Mouse (Mus musculus) forebrain, embryonic 11.5 days (tissue): ENCODE results near the gene Edem2. TPM values are rescaled to one million over a fixed set of nuclear protein-coding genes. Genes with fewer than 3 reads are reported as not detected.

Experiments
- ATAC-seq: fragments of 200-750 bp; cut with Nextera tagmentation; replicated peaks from 2 replicates; pipeline ENCODE4 v1.8.0; 2017; ENCODE audit warnings: moderate TSS enrichment; ENCODE audit not compliant: low FRiP score
- DNase-seq: peaks from one replicate; pipeline ENCODE4 v3.0.0-alpha.2; 2017; ENCODE audit warnings: low spot score
- H3K27ac ChIP-seq: fragments of 300-500 bp; sonication (generic); 2 replicates; pipeline ENCODE4 v1.5.1; 2014; ENCODE audit warnings: low read depth, low read length
- H3K27me3 ChIP-seq: fragments of 300-500 bp; sonication (generic); 2 replicates; pipeline ENCODE4 v1.6.1; 2014; ENCODE audit warnings: mild to moderate bottlenecking, low read length, mixed read lengths; ENCODE audit not compliant: control insufficient read depth, insufficient read depth
- H3K36me3 ChIP-seq: fragments of 300-500 bp; sonication (generic); 2 replicates; pipeline ENCODE4 v1.6.1; 2014; ENCODE audit warnings: mild to moderate bottlenecking, low read length, moderate library complexity, mixed read lengths; ENCODE audit not compliant: control insufficient read depth, insufficient read depth
- H3K4me1 ChIP-seq: fragments of 300-500 bp; sonication (generic); replicated peaks from 2 replicates; pipeline ENCODE4 v1.6.1; 2014; ENCODE audit warnings: low read length, mixed read lengths; ENCODE audit not compliant: control insufficient read depth, insufficient read depth
- H3K4me2 ChIP-seq: fragments of 300-500 bp; sonication (generic); 2 replicates; pipeline ENCODE4 v1.6.1; 2014; ENCODE audit warnings: low read depth, mild to moderate bottlenecking, low read length, moderate library complexity, mixed read lengths; ENCODE audit not compliant: severe bottlenecking
- H3K4me3 ChIP-seq: fragments of 300-500 bp; sonication (generic); 2 replicates; pipeline ENCODE4 v1.5.1; 2014; ENCODE audit warnings: low read depth, low read length
- H3K9ac ChIP-seq: fragments of 300-500 bp; sonication (generic); 2 replicates; pipeline ENCODE4 v1.6.1; 2014; ENCODE audit warnings: low read length
- H3K9me3 ChIP-seq: fragments of 300-500 bp; sonication (generic); 2 replicates; pipeline ENCODE4 v1.6.1; 2016; ENCODE audit warnings: low read length, mixed read lengths; ENCODE audit not compliant: control insufficient read depth
- WGBS: fragments of 180-500 bp; shearing (Covaris S2); extraction: QIAGEN DNeasy Blood & Tissue Kit; methylation state at CpG from one replicate; pipeline ENCODE4 v1.1.7; 2014; 5-methylcytosine and 5-hydroxymethylcytosine counted together
- polyA plus RNA-seq: library from polyadenylated mRNA; unstranded; fragments of >200 nt; fragmentation: Nextera tagmentation; extraction: Ambion mirVana; gene quantifications from 2 replicates; pipeline ENCODE4 v1.2.1, GENCODE M21; 2014

Edem2 gene
- polyA plus RNA-seq, 1 experiment from 2014 or later: 31.8 TPM

DNA sequence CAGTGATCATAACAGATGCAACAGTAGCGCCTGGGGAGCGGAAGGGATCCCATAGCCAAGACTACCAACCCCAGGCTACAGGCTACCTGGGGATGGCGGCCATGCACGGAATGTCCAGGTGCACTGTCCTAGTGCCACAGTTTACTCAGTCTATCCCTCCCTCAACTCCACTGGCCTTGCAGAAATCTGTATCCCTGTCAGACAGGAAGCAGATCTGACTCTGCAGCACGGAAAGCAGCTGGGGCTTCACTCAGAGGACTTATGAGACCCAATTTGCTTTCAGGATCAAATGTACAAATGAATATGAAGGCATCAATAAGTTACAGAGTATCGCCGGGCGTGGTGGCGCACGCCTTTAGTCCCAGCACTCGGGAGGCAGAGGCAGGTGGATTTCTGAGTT is 41.5 kb downstream of the Edem2 start:
- Histone ChIP-seq H3K9me3 (no peaks in the 10 kb centered on the region), H3K4me3 (no peak overlapping the region), H3K4me2 (no peak overlapping the region), H3K36me3 (no peaks in the 10 kb centered on the region), H3K4me1 (0 out of 2 replicates have a peak, but pooled peaks cover 3% of the 10 kb centered on the region), H3K27me3 (no peaks in the 10 kb centered on the region), H3K27ac (no peak overlapping the region), H3K9ac (no peak overlapping the region)
- WGBS: 94% methylated on average over 11 of the region's 11 CpGs
- ATAC-seq (no peak), DNase-seq (no peak)

- H3K4me3 ChIP-seq: no peak overlapping the region
- WGBS: 88% methylated on average over 5 of the region's 5 CpGs
These were observed 42.7 kb downstream of the Edem2 start for GRCm38 (mm10) chr2:155686572-155686971.

GRCm38 (mm10) chr2:155683821-155684220 is 45.5 kb downstream of the Edem2 start:
- no peak for DNase-seq
- 95% methylated on average over 5 of the region's 5 CpGs for WGBS
- H3K4me2 ChIP-seq: no peak overlapping the region

More at GRCm38 (mm10) chr2:155686572-155686971, 42.7 kb downstream of the Edem2 start:
- Histone ChIP-seq H3K36me3 (no peaks in the 10 kb centered on the region), H3K27me3 (no peaks in the 10 kb centered on the region), H3K4me2 (no peak overlapping the region), H3K4me1 (0 out of 2 replicates have a peak, but pooled peaks cover 3% of the 10 kb centered on the region), H3K9ac (no peak overlapping the region), H3K27ac (no peak overlapping the region), H3K9me3 (no peaks in the 10 kb centered on the region)
- ATAC-seq (no peak), DNase-seq (no peak)

GRCm38 (mm10) chr2:155683137-155683536 is 46.1 kb downstream of the Edem2 start:
- Histone ChIP-seq H3K27ac (no peak overlapping the region), H3K9ac (no peak overlapping the region), H3K4me1 (no peaks in the 10 kb centered on the region), H3K9me3 (no peaks in the 10 kb centered on the region), H3K4me3 (no peak overlapping the region), H3K27me3 (no peaks in the 10 kb centered on the region), H3K4me2 (no peak overlapping the region), H3K36me3 (no peaks in the 10 kb centered on the region)
- DNase-seq (no peak), ATAC-seq (no peak)
- 79% methylated on average over 3 of the region's 3 CpGs for WGBS

More at GRCm38 (mm10) chr2:155683821-155684220, 45.5 kb downstream of the Edem2 start:
- H3K27ac ChIP-seq: no peak overlapping the region
- ATAC-seq: no peak
- H3K4me1 ChIP-seq: no peaks in the 10 kb centered on the region
- H3K36me3 ChIP-seq: no peaks in the 10 kb centered on the region
- no peak overlapping the region for H3K9ac ChIP-seq
- H3K4me3 ChIP-seq: no peak overlapping the region
- no peaks in the 10 kb centered on the region for H3K9me3 ChIP-seq
- no peaks in the 10 kb centered on the region for H3K27me3 ChIP-seq

- DNase-seq: no peak
- no peaks in the 10 kb centered on the region for H3K36me3 ChIP-seq
- 87% methylated on average over 2 of the region's 2 CpGs for WGBS
These were observed 47.4 kb downstream of the Edem2 start for GRCm38 (mm10) chr2:155681874-155682273.

DNA sequence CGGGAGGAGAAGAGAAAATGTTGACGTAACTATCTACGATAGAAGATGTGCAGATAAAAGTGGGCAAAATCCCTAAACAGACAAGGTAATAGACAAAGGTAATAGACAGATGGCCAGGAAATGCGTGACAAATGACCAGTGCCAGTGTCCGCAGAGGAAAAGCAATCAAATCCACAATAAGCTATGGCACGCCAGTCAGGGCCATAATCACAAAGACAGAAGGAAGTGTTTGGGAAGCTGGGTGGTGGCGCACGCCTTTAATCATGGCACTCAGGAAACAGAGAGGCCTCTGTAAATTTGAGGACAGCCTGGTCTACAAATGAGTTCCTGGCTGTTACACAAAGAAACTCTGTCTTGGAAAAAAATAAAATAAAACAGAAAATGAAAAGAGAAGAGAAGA is 48.1 kb downstream of the Edem2 start:
- Histone ChIP-seq H3K4me1 (no peaks in the 10 kb centered on the region), H3K27ac (no peak overlapping the region), H3K9ac (no peak overlapping the region), H3K4me3 (no peak overlapping the region), H3K36me3 (no peaks in the 10 kb centered on the region), H3K9me3 (no peaks in the 10 kb centered on the region), H3K27me3 (no peaks in the 10 kb centered on the region), H3K4me2 (no peak overlapping the region)
- DNase-seq: no peak
- WGBS: 90% methylated on average over 8 of the region's 8 CpGs
- no peak for ATAC-seq

More at GRCm38 (mm10) chr2:155681874-155682273, 47.4 kb downstream of the Edem2 start:
- H3K4me1 ChIP-seq: no peaks in the 10 kb centered on the region
- no peak overlapping the region for H3K9ac ChIP-seq
- no peak overlapping the region for H3K27ac ChIP-seq
- no peak overlapping the region for H3K4me2 ChIP-seq
- H3K27me3 ChIP-seq: no peaks in the 10 kb centered on the region
- no peaks in the 10 kb centered on the region for H3K9me3 ChIP-seq
- ATAC-seq: no peak
- H3K4me3 ChIP-seq: no peak overlapping the region

DNA sequence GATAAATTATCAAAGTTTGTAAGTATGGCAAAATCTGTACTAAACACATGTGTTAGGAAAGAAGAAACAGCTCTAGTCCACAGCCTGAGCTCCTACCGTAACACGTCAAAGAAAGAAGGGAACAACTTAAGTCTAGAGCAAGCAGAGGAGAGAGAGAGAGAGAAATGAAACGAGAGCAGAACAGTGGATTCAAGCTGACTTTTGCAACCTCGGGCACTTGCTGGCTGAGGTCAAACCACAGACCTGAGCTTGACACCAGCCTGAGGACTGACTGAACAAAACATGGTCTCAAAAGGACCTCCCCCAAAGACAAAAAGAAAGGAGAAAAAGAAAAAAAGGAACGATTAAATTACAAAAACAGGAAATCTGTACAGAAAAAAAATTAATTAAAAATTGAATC is 48.7 kb downstream of the Edem2 start:
- Histone ChIP-seq H3K4me1 (no peaks in the 10 kb centered on the region), H3K27ac (no peak overlapping the region), H3K4me2 (no peak overlapping the region), H3K36me3 (no peaks in the 10 kb centered on the region), H3K9me3 (no peaks in the 10 kb centered on the region), H3K9ac (no peak overlapping the region), H3K4me3 (no peak overlapping the region), H3K27me3 (no peaks in the 10 kb centered on the region)
- WGBS: 82% methylated on average over 5 of the region's 5 CpGs
- ATAC-seq: no peak
- DNase-seq: no peak

DNA sequence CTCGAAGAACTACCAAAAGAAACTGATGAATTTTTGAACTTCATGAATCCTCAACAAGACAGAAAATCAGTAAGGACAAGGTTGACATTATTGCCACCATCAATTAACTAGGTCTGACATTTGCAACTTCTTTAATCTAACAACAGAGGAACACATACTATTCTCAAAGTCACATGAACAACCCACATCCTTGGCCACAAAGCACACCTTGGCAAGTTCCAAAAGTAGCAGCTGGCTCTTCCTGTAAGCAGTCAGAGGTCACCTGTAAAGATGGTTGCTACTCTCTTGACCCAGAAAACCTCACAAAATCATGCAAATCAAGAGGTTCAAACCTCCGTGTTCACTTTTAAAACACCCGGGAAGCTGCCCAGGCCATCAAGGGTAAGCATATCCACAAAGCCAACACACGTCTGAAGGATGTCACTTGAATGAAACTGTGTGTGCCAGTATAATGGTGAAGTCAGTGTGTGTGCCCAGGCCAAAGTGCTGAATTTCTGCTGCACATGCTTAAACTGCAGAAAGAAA is 49.6 kb downstream of the Edem2 start:
- no peak overlapping the region for H3K4me3 ChIP-seq
- no peaks in the 10 kb centered on the region for H3K4me1 ChIP-seq
- H3K36me3 ChIP-seq: no peaks in the 10 kb centered on the region
- no peak overlapping the region for H3K27ac ChIP-seq
- no peak for DNase-seq
- ATAC-seq: no peak
- no peak overlapping the region for H3K4me2 ChIP-seq
- 90% methylated on average over 4 of the region's 4 CpGs for WGBS
- H3K27me3 ChIP-seq: no peaks in the 10 kb centered on the region
- no peaks in the 10 kb centered on the region for H3K9me3 ChIP-seq
- no peak overlapping the region for H3K9ac ChIP-seq

GRCm38 (mm10) chr2:155675118-155675517 is 54.2 kb downstream of the Edem2 start:
- H3K27me3 ChIP-seq: no peaks in the 10 kb centered on the region
- H3K4me2 ChIP-seq: no peak overlapping the region
- no peak overlapping the region for H3K27ac ChIP-seq

More at GRCm38 (mm10) chr2:155675118-155675517, 54.2 kb downstream of the Edem2 start:
- Histone ChIP-seq H3K36me3 (peaks cover 7% of the 10 kb centered on the region; the same call in 1 of the 2 replicates), H3K9ac (no peak overlapping the region), H3K4me1 (no peaks in the 10 kb centered on the region), H3K4me3 (no peak overlapping the region), H3K9me3 (no peaks in the 10 kb centered on the region)
- ATAC-seq (no peak), DNase-seq (no peak)
- 84% methylated on average over 4 of the region's 4 CpGs for WGBS
